Mouse (Mus musculus) kidney, adult 8-10 months (tissue): ENCODE results near the gene Nol4l.

ENCODE experiments used
- DNase-seq, 2 experiments: peaks; one replicate each; pipeline ENCODE4 v3.0.0; 2022

Gene Nol4l

DNA sequence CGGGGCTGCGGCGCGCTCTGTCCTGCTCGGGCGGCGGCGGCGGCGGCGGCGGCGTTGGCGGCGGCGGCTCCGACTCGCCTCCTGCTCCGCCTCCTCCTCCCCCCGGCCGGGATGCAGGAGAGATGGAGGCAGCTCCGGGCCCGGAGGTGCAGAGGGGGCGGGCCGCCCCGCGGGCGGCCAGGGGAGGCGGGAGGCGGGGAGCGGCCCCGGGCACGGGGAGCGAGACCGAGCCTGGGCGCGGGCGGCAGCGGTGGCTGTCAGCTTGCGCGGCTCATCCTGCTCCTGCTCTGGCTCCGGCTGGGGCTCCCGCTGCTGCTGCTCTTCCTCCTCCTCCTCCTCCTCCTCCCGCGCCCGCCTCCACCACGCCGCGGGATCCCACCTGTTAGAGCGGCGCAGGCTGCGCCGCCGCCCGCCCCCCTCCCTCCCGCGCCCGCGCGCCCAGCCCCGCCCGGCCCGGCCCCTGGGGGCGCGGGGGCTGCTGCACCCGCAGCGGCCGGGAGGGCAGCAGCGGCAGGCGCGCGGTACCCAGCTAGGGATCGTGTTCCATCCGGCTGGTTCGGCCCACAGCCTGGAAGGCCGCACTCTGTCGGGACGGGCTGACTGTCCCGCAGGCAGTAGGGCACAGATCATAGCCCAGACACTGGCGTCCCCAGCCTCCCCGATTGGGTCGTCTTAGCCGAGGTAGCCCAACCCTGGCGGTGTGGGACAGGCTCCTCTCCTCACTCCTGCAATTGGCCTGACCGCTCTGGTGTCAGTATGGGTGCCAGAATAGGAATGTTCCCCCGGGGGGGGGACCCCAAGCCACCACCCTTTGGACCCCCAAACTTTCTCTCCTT is at the start of gene Nol4l:
Gene Nol4l (minus strand): TSS at position 41 of the 836 bp plus-strand sequence.
- no peak for DNase-seq

DNA sequence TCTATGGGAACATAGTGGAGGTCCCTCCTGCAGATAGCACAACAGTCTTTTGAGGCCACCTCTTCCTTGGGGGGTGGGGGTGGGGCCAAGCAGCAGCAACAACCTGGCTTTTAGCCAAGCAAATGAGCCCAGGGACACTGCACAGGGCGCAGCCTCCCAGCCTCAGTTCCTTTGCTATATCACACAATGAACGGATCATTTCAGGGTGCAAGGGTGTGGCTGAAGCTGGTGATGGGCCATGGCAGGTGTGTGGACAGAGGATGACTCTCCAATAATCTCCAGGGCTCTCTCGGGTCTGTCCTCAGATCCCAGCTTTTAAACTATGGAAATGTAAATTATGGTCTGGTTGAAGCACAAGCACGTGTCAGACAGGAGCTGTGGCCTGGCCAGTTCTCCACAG is 47.4 kb upstream of the Nol4l start:
- no peak for DNase-seq

DNA sequence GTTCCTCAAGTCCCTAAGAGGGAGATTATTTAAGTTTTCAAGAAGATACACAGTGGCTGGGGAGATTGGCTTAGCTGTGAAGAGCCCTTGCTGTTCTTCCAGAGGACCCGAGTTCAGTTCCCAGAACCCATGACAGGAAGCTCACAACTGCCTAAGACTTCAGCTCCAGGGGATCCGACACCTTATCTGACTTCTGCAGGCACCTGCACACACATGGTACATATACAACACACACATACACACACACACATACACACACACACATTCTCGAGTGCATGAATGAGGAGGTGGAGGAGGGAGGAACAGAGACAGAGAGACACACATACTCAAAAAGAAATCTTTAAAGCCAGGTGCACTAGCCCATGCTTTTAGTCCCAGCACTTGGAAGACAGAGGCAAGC is 46.4 kb upstream of the Nol4l start:
- no peak for DNase-seq

DNA sequence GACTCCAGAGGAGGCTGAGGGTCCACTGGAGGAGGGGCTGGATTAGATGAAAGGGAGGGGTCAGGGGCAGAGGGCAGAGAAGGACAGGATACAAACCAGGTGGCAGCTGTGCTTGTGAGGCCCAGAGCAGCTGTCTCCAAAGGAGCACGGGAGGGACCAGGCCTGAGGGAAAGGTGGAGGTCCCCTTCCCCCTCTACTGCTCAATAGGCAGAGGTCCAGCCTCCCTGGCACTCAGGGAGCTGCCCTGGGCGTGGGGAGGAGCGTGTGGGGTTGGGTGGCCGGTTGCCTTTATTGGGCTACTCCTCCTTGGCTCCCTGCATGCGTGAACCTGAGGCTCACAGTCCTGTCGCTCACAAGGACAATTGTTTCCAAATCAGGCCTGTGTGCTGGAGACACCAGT is 45.8 kb upstream of the Nol4l start:
- no peak for DNase-seq

DNA sequence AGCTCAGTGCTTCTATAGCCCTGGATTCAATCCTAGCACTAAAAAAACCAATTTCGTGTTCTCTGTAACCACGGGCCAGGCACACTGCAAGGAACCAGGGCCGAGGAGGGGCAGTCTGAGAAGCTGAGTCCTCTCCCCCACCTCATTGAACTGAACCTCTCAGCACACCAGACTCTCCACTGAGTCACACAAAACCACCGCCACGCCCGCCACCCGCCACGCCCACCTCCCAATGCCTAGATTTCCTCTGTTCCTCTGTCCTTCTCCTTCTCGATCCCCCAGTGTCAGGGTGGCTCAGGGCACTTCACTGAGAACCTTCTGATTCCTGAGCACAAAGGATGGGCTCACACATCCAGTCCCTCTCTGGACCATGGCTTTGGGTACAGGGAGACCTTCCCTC is 43.3 kb upstream of the Nol4l start:
- DNase-seq, result no peak

DNA sequence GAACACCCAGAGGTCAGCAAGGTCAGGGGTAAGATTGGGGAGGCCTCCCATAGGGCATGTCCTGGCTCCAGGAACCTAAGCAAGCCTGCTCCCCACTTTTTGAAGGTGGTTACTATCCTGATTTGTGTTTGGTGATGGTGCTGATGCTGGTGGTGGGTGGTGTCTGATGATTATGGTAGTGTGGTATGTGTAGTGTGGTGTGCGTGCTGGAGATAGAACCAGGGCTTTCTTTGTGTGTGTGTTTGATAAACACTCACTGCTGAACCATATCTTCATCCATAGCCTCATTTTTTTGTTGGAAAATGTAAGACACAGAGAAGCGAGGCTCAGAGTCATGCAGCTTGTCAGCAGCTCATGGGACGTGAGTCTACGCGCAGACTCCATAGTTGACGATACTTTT is 38.8 kb upstream of the Nol4l start:
- no peak for DNase-seq

DNA sequence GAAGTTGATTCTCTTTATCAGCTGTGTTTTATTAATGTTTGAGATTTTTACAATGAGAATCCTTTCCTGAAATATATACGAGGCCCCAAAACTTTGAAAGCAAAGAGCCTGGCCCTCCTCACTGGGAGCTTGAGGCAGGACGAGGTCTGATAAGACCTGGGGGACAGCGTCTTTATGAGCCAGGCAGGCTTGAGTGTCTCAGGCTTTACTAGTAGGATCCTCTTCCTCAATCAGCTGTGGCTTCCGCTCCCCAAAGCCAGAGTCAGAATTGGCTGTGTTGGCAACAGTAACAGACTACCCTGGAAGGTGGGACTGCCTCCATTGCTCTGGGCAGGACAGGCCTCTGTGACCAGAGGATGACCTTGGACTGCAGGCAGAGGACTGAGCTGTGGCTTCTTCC is 38.2 kb upstream of the Nol4l start:
- no peak for DNase-seq

DNA sequence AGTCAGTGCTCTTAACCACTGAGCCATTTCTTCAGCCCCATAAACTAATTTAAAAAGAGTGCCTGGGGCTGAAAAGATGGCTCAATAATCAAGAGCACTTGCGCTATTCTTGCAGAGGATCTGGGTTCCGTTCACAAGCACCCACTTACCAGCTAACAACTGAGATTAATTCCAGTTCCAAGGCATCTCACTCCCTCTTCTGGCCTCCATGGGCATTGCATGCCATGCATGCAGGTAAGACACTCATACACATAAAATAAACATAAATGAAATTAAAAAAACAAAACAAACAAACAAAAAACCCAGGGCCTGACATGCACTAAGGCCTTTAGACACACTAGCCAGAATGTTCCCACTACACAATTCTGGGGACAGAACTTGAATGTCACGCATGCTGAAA is 34.6 kb upstream of the Nol4l start:
- no peak for DNase-seq

DNA sequence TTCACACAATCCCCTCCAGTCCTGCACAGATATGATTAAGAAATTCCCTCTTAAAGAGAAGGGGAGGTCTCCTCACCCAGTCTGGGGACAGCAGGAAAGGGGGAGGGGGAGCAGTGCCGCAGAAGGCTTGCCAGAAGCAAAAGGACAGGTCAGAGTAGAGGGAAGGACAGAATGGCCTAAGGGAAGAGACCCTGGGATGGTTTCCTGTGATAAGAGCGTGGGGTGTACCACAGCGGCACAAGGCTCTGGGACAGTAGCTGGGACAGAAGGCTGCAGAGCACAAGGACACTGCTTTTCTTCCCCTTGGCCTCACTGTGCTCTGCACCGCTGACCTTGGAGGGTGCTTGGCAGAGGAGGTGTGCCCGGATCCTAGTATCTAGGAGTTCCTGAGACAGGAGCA is 31.8 kb upstream of the Nol4l start:
- DNase-seq, result no peak

DNA sequence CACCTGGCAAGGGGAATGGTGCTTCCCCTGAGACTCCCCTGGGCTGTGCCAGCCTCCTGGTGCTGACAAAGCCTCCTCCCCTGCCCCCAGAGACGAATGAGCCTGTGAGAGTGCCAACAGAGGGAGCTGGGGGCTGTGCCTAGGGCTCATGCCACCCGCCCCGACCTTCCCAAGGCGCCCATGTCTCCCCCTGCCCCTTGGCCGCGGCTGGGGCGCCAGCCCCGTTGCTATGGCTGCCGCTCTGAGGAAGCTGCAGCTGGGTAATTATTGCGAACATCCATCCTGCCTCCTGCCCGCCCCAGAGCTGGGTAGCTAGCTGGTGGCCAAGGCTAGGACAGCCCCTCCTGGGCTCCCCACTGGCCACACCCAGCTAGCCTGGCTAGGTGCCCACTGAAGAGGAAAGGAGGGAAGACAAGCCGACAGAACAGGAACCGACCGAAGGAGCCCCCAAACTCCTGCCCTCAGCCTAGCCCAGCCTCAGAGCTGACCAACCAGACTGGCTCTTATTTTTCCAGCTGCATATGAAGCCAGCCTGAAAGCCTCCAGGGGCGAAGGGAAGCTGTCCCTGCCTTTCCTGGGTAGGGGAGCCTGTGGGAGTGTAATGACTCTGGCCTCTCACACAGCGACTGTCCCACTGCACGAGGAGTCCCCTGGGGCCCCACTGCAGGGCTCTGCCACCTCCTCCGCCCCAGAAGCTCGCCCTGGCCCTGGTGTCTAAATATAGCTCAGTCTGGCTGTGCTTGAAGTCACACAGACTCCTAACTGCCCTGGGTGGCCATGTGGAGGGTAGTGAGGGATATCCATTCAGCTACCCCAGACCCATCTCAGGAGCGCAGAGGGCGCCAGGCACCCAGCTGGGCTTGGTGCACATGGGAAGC is 31.1 kb upstream of the Nol4l start:
- no peak for DNase-seq

DNA sequence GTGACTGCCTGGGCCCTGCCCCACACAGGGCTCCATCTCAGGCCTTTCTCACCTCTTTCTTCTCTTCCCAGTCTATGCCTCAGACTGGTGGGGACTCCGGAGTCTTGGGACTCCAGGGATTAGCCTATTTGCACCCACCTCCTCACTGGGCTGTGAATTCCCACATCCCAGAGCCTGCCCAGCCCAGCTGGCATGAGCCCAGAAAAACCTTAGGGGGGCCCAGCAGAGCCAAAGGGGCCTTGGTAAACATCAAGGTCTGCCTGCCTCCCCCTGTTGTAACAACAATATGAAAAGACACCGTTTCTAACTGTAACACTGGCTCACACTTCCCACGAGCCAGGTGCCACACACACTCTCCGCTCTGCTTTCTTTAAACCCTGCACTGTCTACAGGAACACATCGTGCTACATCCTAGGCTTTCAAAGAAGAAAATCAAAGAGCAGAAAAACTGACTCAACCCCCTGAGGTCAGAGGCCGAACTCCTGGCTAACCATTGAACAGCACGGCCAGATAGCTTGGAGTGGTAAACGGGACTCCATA is 29.9 kb upstream of the Nol4l start:
- no peak for DNase-seq

DNA sequence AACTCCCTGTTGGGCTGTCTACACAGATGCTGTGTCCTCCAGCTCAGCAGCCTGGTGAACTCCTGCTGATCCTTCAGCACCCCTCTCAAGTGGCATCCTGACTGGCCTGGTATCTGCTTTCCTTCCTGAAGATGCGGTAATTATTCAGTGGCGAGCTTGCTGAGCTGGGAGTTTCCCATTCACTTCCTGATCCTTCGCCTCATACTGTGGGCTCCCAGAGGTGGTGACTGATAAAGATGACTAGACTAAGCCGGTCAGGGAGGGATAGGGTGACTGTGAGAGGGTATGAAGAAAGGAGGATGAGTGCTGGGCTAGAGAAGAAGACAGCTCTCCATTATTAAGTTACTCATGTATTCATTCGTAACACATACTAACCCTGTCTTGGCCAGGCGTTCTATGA is 28.7 kb upstream of the Nol4l start:
- no peak for DNase-seq

DNA sequence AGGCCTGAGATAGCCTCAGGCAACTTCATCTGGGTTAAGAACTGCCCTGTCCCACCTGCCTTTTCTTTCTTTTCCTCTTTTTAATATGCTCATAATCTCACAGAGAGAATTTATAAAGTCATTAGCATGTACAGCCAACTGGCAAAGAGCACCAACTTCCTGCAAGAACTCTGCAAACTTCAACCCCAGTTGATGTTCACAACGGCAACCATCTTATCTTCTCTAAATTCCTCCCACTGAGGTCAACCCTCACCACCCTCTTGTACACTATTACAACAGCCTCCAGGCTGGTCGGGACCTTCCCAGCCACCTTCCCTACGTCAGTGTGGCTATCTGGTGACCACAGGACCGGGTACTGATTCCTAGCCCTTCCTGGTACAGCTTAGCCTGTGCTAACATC is 27.5 kb upstream of the Nol4l start:
- no peak for DNase-seq

DNA sequence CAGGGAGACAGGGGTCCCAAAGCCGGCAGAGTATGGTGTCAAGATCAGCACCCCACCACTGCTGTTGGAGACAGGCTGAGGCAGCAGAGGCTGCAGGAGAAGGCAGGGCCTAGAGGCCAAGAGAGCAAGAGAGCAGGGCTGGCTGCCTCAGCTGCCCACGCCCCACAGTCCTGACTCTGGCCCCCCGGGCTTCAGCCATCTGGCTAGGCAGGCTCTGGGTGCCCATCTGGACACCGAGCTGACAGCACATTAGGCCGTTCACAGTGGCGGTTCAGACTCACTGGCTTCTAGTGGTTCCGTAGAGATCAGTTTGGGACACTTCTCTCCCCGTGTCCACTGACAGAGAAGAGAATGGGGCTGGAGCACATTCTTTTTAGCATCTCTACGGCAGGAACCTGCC is 26.4 kb upstream of the Nol4l start:
- DNase-seq, result no peak

DNA sequence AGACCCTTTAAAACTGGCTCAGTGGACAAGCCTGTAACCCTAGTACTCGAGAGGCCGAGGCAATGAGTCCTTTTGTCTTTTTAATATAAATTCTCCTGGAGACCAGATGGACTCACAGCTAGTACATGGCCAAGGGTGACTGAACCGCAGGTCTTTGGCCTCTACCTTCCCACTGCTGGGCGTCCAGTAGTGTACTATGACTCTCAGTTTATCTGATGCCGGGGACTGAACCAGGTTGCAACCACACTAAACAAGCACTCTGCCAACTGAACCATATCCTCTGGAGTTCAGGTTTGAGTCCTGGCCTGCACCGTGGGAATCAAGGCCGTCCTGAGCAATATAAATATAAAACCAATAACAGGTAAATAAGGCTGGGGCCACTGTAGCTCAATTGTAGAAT is 24.8 kb upstream of the Nol4l start:
- no peak for DNase-seq

DNA sequence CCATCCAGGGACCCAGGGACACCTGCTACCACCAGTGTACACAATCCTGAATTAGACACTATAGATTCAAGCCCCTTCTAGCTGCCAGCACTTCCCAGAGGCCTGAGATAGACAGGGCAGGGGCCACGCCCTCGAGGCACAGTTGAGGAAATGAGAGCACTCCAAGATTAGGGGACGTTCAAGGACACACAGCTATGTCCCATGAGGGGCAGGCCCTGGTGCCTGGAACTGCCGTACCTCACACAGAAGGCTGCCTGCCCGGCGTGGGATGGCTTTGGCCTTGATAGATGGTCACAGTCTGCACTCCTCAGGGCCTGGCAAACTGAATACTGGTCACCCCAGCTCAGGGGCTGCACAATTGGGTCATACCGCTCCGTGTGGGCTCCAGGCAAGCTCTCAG is 19.7 kb upstream of the Nol4l start:
- no peak for DNase-seq

DNA sequence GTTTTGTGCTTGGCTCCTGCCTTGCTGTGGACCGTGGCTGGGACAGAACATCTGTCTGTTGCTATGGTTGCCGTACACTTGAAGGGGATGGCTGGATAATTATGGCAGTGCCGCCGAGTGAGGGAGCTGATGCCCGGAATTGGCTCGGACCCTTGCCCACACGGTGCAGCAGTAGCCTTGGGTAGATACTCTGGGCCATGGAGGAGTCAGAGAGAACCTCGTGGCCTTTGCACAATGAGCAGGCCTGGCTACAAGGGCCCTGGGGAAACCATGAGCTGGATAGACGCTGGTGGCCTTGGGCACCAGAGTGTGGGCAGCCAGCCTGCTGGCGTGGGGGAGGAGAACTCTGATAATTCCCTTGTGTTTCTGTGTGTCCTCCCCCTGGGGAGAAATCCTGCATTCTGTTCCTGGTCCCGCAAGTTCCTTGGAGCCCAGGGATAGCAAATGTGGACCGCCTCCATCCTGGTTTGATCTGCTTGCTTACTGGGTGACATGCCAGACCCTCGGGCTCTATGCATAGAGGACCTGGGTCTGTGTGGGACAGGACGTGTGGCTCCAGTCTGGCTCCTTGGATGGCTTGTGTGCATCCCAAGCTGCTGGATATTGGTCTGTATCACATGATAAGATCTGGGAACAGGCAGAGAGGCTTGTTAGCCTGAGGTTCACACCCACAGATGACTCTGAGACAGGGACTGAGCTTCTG is 18.6 kb upstream of the Nol4l start:
- no peak for DNase-seq

DNA sequence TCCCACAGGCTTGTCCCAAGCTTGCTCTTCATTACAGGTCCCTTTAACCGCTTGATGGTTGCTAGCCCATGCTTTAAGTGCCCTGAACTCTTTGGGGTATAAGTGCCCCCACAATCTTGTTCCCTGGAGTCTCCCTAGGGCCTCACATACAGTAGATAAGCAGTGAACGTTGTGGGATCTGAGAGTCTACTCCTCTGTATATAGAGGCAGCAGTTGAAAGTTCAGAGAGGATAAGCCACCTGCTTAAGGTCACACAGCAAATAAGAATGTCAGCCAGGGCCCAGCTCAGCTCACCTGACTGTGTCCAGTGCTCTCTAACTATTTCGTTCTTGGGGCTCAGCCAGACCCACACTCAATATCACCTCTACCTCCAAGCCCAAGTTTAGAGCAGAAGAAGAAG is 17.9 kb upstream of the Nol4l start:
- no peak for DNase-seq

DNA sequence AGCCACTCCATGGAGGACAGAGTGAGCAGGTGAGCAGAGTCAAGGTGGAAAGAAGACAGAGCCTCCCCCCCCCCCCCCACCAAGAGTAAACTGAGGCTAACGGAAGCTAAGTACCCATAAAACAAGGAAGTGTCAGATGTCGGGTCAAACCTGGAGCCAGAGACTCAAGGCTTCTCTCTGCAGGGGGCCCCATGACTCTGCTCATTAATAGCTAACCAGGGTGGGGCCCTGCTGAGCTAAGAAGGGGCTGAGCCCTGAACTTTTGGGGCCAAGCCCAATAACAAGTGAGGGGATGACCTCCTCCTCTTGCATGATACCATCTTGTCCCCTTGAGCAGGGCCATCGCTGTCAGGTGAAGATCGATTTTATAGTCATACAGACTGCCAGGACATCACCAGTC is 17.2 kb upstream of the Nol4l start:
- peak in 1 of 2 experiments; percentile 26 for DNase-seq

DNA sequence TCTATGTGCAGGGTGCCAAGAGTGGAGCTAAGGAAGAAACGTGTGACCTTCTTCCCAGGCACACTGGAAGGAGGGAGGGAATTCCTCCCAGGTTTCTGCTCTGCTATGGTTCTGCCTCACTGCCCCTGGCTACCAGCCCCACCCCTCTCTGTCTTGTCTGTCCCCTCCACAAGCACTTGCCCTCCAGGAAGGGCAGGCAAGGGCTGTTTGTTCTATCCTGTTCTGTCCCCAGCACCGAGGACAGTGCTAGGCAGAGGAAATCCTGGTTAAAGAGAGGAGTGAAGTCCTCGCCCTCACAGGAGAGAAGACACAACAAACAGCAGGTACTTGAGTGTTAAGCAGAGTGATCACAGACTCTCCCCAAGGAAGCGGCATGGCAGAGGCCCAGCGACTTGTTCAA is 16.7 kb upstream of the Nol4l start:
- DNase-seq, result peak; percentile 42 to 54

DNA sequence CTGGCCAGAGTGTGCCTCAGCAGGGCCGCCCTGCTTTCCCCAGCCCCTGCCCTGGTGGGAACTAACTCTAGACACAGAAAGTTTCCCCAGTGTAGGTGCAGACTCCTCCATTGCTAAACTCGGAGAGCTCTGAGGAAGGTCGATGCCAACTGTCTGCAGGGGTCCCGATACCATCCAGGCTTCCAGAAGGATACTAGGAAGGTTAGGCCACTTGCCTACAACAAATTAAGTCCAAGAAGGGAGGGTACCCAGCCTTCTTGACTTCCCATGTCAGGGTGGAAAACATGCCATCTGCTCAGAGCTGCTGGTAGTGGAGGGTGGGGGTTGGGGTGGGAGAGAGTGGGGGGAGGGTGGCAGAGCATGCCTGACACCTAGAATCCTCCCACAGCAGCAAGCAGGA is 15.0 kb upstream of the Nol4l start:
- no peak for DNase-seq

DNA sequence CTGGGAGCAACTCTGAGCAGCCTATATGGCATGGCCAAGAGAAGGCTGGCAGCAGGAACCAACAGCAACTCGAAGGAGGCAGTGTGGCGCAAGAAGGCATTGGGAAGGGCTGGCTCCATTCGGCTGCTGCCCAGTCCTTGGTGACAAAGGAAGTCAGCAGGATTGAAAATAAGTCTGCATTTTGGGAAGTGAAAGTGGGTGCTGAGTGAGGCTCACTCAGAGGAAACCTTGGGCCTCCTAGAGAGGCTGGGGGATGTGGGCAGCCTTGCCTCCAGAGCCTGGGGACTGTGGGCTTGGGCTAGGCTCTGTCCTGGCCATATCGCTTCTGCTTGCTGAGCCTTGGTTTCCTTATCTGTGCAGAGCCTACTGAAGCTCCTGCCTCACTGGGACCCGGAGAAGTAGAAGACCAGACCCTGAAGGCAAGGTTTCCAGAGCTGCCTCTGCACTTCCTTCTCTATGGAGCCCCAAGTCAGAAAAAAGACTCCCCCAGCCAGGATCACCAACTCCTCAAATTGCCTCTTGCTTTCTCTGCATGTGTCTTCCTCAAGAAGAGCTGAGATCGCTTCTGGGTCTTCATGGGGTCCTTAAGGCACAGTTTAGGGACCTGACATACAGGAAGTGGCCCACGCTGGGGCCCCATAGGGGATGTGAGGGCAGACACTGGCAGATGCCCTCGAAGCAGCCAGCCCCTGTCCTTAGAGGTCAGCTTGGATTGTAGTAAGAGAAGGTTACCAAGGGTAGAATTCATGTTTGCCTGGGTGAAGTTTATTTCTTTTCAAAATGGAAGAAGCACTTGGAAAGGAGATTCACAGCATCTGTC is 14.3 kb upstream of the Nol4l start:
- DNase-seq, result no peak
